Mouse (Mus musculus) testis, adult 2 months (tissue): ENCODE data around the gene Mgat3.

ENCODE experiments used
- CTCF ChIP-seq: fragments of 200-500 bp; IDR thresholded peaks from 2 replicates; pipeline ENCODE4 v1.5.1; 2012; ENCODE audit warnings: low read depth, mild to moderate bottlenecking, inconsistent platforms, low read length, moderate library complexity; ENCODE audit not compliant: control insufficient read depth, insufficient read depth, insufficient replicate concordance
- POLR2A ChIP-seq: fragments of 200-500 bp; IDR thresholded peaks from 2 replicates; pipeline ENCODE4 v1.6.1; 2012; ENCODE audit warnings: low read depth, mild to moderate bottlenecking, inconsistent platforms, low read length, moderate library complexity; ENCODE audit not compliant: control insufficient read depth

DNA sequence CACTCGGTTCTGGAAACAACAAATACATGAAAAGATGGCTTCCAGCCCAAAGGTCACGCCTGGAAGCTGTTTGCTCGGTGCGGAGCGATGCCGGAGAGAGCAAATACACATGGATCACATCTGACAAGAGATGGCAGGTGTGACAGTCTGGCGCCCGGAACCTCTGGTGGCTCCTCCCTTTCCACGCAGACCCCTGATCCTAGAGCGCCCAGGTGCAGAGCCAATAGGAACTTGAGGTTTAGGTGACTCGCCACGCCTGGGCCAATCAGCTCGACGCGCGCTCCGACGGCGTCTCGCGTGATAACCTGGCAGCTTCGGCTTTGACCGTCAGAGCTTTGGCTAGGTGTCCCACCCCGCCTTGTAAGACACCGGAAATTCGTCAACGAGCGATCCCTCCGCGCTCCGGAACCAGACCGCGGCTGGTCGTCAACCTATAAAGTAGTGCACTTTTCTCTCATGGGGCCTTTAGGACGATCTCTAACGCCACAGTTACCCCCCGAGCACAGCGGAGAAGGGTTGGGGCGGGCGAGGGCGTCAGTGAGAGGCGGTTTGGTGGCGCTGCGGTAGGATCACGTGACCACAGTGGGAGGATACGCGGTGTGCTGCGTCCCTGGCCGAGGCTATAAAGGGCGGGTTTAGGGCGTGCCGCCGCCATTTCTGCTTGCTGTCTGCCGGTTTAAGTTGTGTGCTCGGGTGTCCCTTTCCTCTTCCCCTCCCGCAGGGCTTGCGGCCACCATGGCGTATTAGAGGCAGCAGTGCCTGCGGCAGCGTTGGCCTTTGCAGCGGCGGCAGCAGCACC, 81.5 kb downstream of the Mgat3 start, which contains the start of gene Atf4:
- no peak for TF ChIP-seq CTCF
- peak; percentile 100 for TF ChIP-seq POLR2A
